Mouse (Mus musculus): ENCODE measurements around the gene Stam2. TPM values are rescaled to one million over a fixed set of nuclear protein-coding genes. Genes with fewer than 3 reads are reported as not detected.

The Stam2 gene
- polyA plus RNA-seq, 1 experiment from 2014 or later, result 9.9 TPM

GRCm38 (mm10) chr2:52772774-52773393 is 30.8 kb upstream of the Stam2 start:
- no peaks in the 10 kb centered on the region for H3K27me3 ChIP-seq (ENCODE audit: insufficient read depth, low read length)
- H3K4me2 ChIP-seq (ENCODE audit: low read depth, low read length), result no peak overlapping the region
- H3K4me1 ChIP-seq (ENCODE audit: insufficient read depth), result no peaks in the 10 kb centered on the region
- no peak for DNase-seq
- no peaks in the 10 kb centered on the region for H3K9me3 ChIP-seq (ENCODE audit: low read length)
- no peaks in the 10 kb centered on the region for H3K36me3 ChIP-seq (replicated peaks; ENCODE audit: insufficient read depth, low read length)
- no peak overlapping the region for H3K4me3 ChIP-seq (ENCODE audit: low read depth, low read length)
- ATAC-seq, result no peak
- no peak overlapping the region for H3K9ac ChIP-seq (replicated peaks)
- no peak overlapping the region for H3K27ac ChIP-seq (ENCODE audit: low read depth)
- 56% methylated on average over 5 of the region's 5 CpGs for WGBS (ENCODE audit: insufficient replicate concordance)
- TF ChIP-seq CTCF (IDR thresholded peaks at IDR 0.05; ENCODE audit: low read depth), result no peak

- Histone ChIP-seq H3K4me3 (ENCODE audit: low read depth, low read length) (no peak overlapping the region), H3K27me3 (ENCODE audit: insufficient read depth, low read length) (no peaks in the 10 kb centered on the region), H3K36me3 (replicated peaks; ENCODE audit: insufficient read depth, low read length) (no peaks in the 10 kb centered on the region), H3K4me1 (ENCODE audit: insufficient read depth) (no peaks in the 10 kb centered on the region), H3K4me2 (ENCODE audit: low read depth, low read length) (no peak overlapping the region), H3K9ac (replicated peaks) (no peak overlapping the region), H3K9me3 (ENCODE audit: low read length) (no peaks in the 10 kb centered on the region), H3K27ac (ENCODE audit: low read depth) (no peak overlapping the region)
- no peak for DNase-seq
- 81% methylated on average over 6 of the region's 6 CpGs for WGBS (ENCODE audit: insufficient replicate concordance)
- no peak for ATAC-seq
- TF ChIP-seq CTCF (IDR thresholded peaks at IDR 0.05; ENCODE audit: low read depth) (no peak), EP300 (IDR thresholded peaks at IDR 0.05; ENCODE audit: low read depth) (no peak)
Observed at GRCm38 (mm10) chr2:52765130-52765529, 23.0 kb upstream of the Stam2 start.

- 82% methylated on average over 14 of the region's 14 CpGs for WGBS (ENCODE audit: insufficient replicate concordance)
- ATAC-seq (no peak), DNase-seq (no peak)
- Histone ChIP-seq H3K4me2 (ENCODE audit: low read depth, low read length) (no peak overlapping the region), H3K4me1 (ENCODE audit: insufficient read depth) (no peaks in the 10 kb centered on the region), H3K36me3 (replicated peaks; ENCODE audit: insufficient read depth, low read length) (no peaks in the 10 kb centered on the region), H3K9ac (replicated peaks) (no peak overlapping the region), H3K27ac (ENCODE audit: low read depth) (no peak overlapping the region), H3K27me3 (ENCODE audit: insufficient read depth, low read length) (no peaks in the 10 kb centered on the region), H3K4me3 (ENCODE audit: low read depth, low read length) (no peak overlapping the region), H3K9me3 (ENCODE audit: low read length) (no peaks in the 10 kb centered on the region)
- no peak for TF ChIP-seq CTCF (IDR thresholded peaks at IDR 0.05; ENCODE audit: low read depth)
- TF ChIP-seq EP300 (IDR thresholded peaks at IDR 0.05; ENCODE audit: low read depth), result no peak
Observed at GRCm38 (mm10) chr2:52763891-52764290, 21.8 kb upstream of the Stam2 start.

GRCm38 (mm10) chr2:52763040-52763736 is 21.1 kb upstream of the Stam2 start:
- ATAC-seq, result peak; percentile 44; the same call in 1 of the 2 replicates
- DNase-seq, result peak; percentile 79
- WGBS (ENCODE audit: insufficient replicate concordance), result 14% methylated on average over 12 of the region's 12 CpGs
- Histone ChIP-seq H3K4me3 (ENCODE audit: low read depth, low read length) (no peak overlapping the region), H3K9me3 (ENCODE audit: low read length) (no peaks in the 10 kb centered on the region), H3K4me2 (ENCODE audit: low read depth, low read length) (peak overlapping the region; percentile 58), H3K4me1 (ENCODE audit: insufficient read depth) (no peaks in the 10 kb centered on the region), H3K36me3 (replicated peaks; ENCODE audit: insufficient read depth, low read length) (no peaks in the 10 kb centered on the region), H3K27ac (ENCODE audit: low read depth) (no peak overlapping the region), H3K27me3 (ENCODE audit: insufficient read depth, low read length) (no peaks in the 10 kb centered on the region), H3K9ac (replicated peaks) (no peak overlapping the region)
- TF ChIP-seq EP300 (IDR thresholded peaks at IDR 0.05; ENCODE audit: low read depth) (no peak), CTCF (IDR thresholded peaks at IDR 0.05; ENCODE audit: low read depth) (peak; percentile 85)

- Histone ChIP-seq H3K27me3 (ENCODE audit: insufficient read depth, low read length) (no peaks in the 10 kb centered on the region), H3K4me1 (ENCODE audit: insufficient read depth) (no peaks in the 10 kb centered on the region), H3K4me3 (ENCODE audit: low read depth, low read length) (no peak overlapping the region), H3K9me3 (ENCODE audit: low read length) (no peaks in the 10 kb centered on the region), H3K36me3 (replicated peaks; ENCODE audit: insufficient read depth, low read length) (no peaks in the 10 kb centered on the region), H3K4me2 (ENCODE audit: low read depth, low read length) (no peak overlapping the region), H3K9ac (replicated peaks) (no peak overlapping the region), H3K27ac (ENCODE audit: low read depth) (no peak overlapping the region)
- TF ChIP-seq EP300 (IDR thresholded peaks at IDR 0.05; ENCODE audit: low read depth) (no peak), CTCF (IDR thresholded peaks at IDR 0.05; ENCODE audit: low read depth) (no peak)
- WGBS (ENCODE audit: insufficient replicate concordance), result 38% methylated on average over 7 of the region's 7 CpGs
- DNase-seq, result no peak
- ATAC-seq, result no peak
Observed at GRCm38 (mm10) chr2:52762529-52762928, 20.4 kb upstream of the Stam2 start.

- Histone ChIP-seq H3K27ac (ENCODE audit: low read depth) (no peak overlapping the region), H3K27me3 (ENCODE audit: insufficient read depth, low read length) (no peaks in the 10 kb centered on the region), H3K36me3 (replicated peaks; ENCODE audit: insufficient read depth, low read length) (no peaks in the 10 kb centered on the region), H3K9me3 (ENCODE audit: low read length) (no peaks in the 10 kb centered on the region), H3K4me1 (ENCODE audit: insufficient read depth) (no peaks in the 10 kb centered on the region), H3K9ac (replicated peaks) (no peak overlapping the region), H3K4me2 (ENCODE audit: low read depth, low read length) (no peak overlapping the region), H3K4me3 (ENCODE audit: low read depth, low read length) (no peak overlapping the region)
- ATAC-seq (no peak), DNase-seq (peak; percentile 63)
- 14% methylated on average over 10 of the region's 10 CpGs for WGBS (ENCODE audit: insufficient replicate concordance)
- TF ChIP-seq EP300 (IDR thresholded peaks at IDR 0.05; ENCODE audit: low read depth) (no peak), CTCF (IDR thresholded peaks at IDR 0.05; ENCODE audit: low read depth) (peak; percentile 67)
Observed at GRCm38 (mm10) chr2:52758627-52759026, 16.5 kb upstream of the Stam2 start.

All from liver, postnatal 0 days (tissue).